ENCODE assay signal across 21 mouse cellular contexts in genomic region chr1:171535194-171535593, GRCm38 (mm10). TPM values are rescaled to one million over a fixed set of nuclear protein-coding genes. Genes with fewer than 3 reads are reported as not detected.
"Had no signal": no experiment of that assay in that cellular context is flagged by ENCODE, and none has a peak within 500 bp of the region (broad histone marks: within the 10 kb centered on the region; RNA-seq: fewer than 3 reads in every experiment).

Gene Itln1 (minus strand): TSS chr1:171535294.

- H3K9me3 ChIP-seq: stomach, embryonic 15.5 days had no signal

- H3K4me1 ChIP-seq: neural tube, embryonic 12.5 days; neural tube, embryonic 13.5 days; neural tube, embryonic 15.5 days; stomach, embryonic 15.5 days had no signal

- H3K27ac ChIP-seq: neural tube, embryonic 12.5 days; neural tube, embryonic 13.5 days; neural tube, embryonic 15.5 days; stomach, embryonic 15.5 days; stomach, postnatal 0 days had no signal

- H3K4me3 ChIP-seq: neural tube, embryonic 12.5 days; neural tube, embryonic 13.5 days; neural tube, embryonic 15.5 days; stomach, embryonic 15.5 days had no signal

- H3K36me3 ChIP-seq: neural tube, embryonic 12.5 days; neural tube, embryonic 13.5 days; neural tube, embryonic 15.5 days; stomach, embryonic 15.5 days had no signal

- DNase-seq: retina, postnatal 1 day; right cerebral cortex, adult 18-20 months; right cerebral cortex, postnatal 14 days; right cerebral cortex, postnatal 25 days; right cerebral cortex, postnatal 4 days; thymus, adult 18-20 months; thymus, adult 2 months; thymus, postnatal 14 days; thymus, postnatal 25 days; thymus, postnatal 36 days; thymus, postnatal 4 days had no signal

- H3K27me3 ChIP-seq: neural tube, embryonic 12.5 days; neural tube, embryonic 13.5 days; neural tube, embryonic 15.5 days; stomach, embryonic 15.5 days had no signal

- H3K9ac ChIP-seq: neural tube, embryonic 12.5 days; neural tube, embryonic 13.5 days; neural tube, embryonic 15.5 days; stomach, embryonic 15.5 days had no signal

- H3K4me2 ChIP-seq: neural tube, embryonic 12.5 days; neural tube, embryonic 13.5 days; neural tube, embryonic 15.5 days; stomach, embryonic 15.5 days had no signal

RNA-seq across cellular contexts. Expression of gene Itln1, which starts in this region (rescaled TPM):
- polyA plus RNA-seq: neural tube, embryonic 12.5 days; neural tube, embryonic 13.5 days; neural tube, embryonic 14.5 days; neural tube, embryonic 15.5 days; spleen, adult 2 months; stomach, embryonic 14.5 days; stomach, embryonic 16.5 days; urinary bladder, adult 2 months had no signal
